Mouse (Mus musculus) spleen, adult 2 months (tissue): Measurements from ENCODE around the gene Med24. TPM values are rescaled to one million over a fixed set of nuclear protein-coding genes. Genes with fewer than 3 reads are reported as not detected.
A peak's percentile ranks its signal among the peaks of the same experiment; 100 is the strongest.

ENCODE experiments used
- DNase-seq, 2 experiments: peaks; one replicate each; pipeline versions ENCODE4 v3.0.0 to v3.0.0-alpha.2; 2012 to 2021; ENCODE audit warnings: low spot score in 2 of 2, low read depth in 1 of 2
- H3K27ac ChIP-seq: fragments of 200-500 bp; 2 replicates; pipeline ENCODE4 v1.5.1; 2012; ENCODE audit warnings: low read length, inconsistent platforms; ENCODE audit not compliant: insufficient read depth
- H3K27me3 ChIP-seq: fragments of 200-500 bp; 2 replicates; pipeline ENCODE4 v1.6.1; 2012; ENCODE audit warnings: mild to moderate bottlenecking, moderate library complexity, low read length, inconsistent platforms; ENCODE audit not compliant: control insufficient read depth, insufficient read depth
- H3K36me3 ChIP-seq: fragments of 200-500 bp; 2 replicates; pipeline ENCODE4 v1.6.1; 2012; ENCODE audit warnings: mild to moderate bottlenecking, low read length, inconsistent platforms; ENCODE audit not compliant: control insufficient read depth, insufficient read depth
- H3K4me1 ChIP-seq: fragments of 200-500 bp; 2 replicates; pipeline ENCODE4 v1.6.1; 2011; ENCODE audit warnings: inconsistent platforms; ENCODE audit not compliant: control insufficient read depth, insufficient read depth, insufficient read length
- H3K4me3 ChIP-seq: fragments of 200-500 bp; 2 replicates; pipeline ENCODE4 v1.5.1; 2011; ENCODE audit warnings: mild to moderate bottlenecking, inconsistent platforms; ENCODE audit not compliant: insufficient read depth, insufficient read length; ENCODE audit errors: extremely low read depth
- CTCF ChIP-seq: fragments of 200-500 bp; IDR thresholded peaks from 2 replicates; pipeline ENCODE4 v1.5.1; 2011; ENCODE audit warnings: mild to moderate bottlenecking, inconsistent platforms; ENCODE audit not compliant: insufficient read depth, insufficient read length, insufficient replicate concordance; ENCODE audit errors: extremely low read depth
- POLR2A ChIP-seq: fragments of 200-500 bp; IDR thresholded peaks from 2 replicates; pipeline ENCODE4 v1.6.1; 2011; ENCODE audit warnings: low read depth, low read length, inconsistent platforms
- WGBS: fragments of 180-500 bp; shearing (Covaris S2); methylation state at CpG from one replicate; pipeline ENCODE4 v1.1.7; 2018; 5-methylcytosine and 5-hydroxymethylcytosine counted together
- polyA plus RNA-seq: library from polyadenylated mRNA; depleted of rRNA; stranded (reverse); fragments of >200 nt; gene quantifications from 2 replicates; pipeline ENCODE4 v1.2.3, GENCODE M21; 2012

Med24 gene
- polyA plus RNA-seq, 1 experiment: 53.6 TPM

GRCm38 (mm10) chr11:98743655-98744345, 14.6 kb upstream of the Med24 start:
- H3K27ac ChIP-seq: no peak overlapping the region

GRCm38 (mm10) chr11:98742397-98743291, 13.4 kb upstream of the Med24 start:
- Histone ChIP-seq H3K4me1 (peaks cover 25% of the 10 kb centered on the region), H3K27me3 (no peaks in the 10 kb centered on the region), H3K27ac (no peak overlapping the region; the same call in 1 of the 2 replicates), H3K4me3 (peak overlapping the region; percentile 76), H3K36me3 (no peaks in the 10 kb centered on the region)
- 12% methylated on average over 21 of the region's 21 CpGs for WGBS
- TF ChIP-seq CTCF (no peak), POLR2A (no peak)
- no peak for DNase-seq

More at GRCm38 (mm10) chr11:98743655-98744345, 14.6 kb upstream of the Med24 start:
- Histone ChIP-seq H3K36me3 (no peaks in the 10 kb centered on the region), H3K4me3 (no peak overlapping the region), H3K4me1 (peaks cover 30% of the 10 kb centered on the region), H3K27me3 (no peaks in the 10 kb centered on the region)
- 71% methylated on average over 9 of the region's 9 CpGs for WGBS
- no peak for TF ChIP-seq CTCF
- TF ChIP-seq POLR2A: no peak
- DNase-seq: no peak

- H3K27me3 ChIP-seq: no peaks in the 10 kb centered on the region
- peaks cover 18% of the 10 kb centered on the region for H3K4me1 ChIP-seq
- H3K4me3 ChIP-seq: peak overlapping the region; percentile 76
- TF ChIP-seq POLR2A: no peak
- TF ChIP-seq CTCF: no peak
- peak; percentile 23 to 75 for DNase-seq
- H3K36me3 ChIP-seq: no peaks in the 10 kb centered on the region
- 1% methylated on average over 78 of the region's 86 CpGs for WGBS
- peak overlapping the region; percentile 71 for H3K27ac ChIP-seq
Observed at GRCm38 (mm10) chr11:98741622-98742396, 12.6 kb upstream of the Med24 start.

- no peaks in the 10 kb centered on the region for H3K36me3 ChIP-seq
- no peak for TF ChIP-seq POLR2A
- no peak for TF ChIP-seq CTCF
- no peaks in the 10 kb centered on the region for H3K27me3 ChIP-seq
- peaks cover 11% of the 10 kb centered on the region for H3K4me1 ChIP-seq
- DNase-seq: no peak
- H3K27ac ChIP-seq: no peak overlapping the region
- 1% methylated on average over 17 of the region's 17 CpGs for WGBS
- peak overlapping the region; percentile 76 for H3K4me3 ChIP-seq
Observed at GRCm38 (mm10) chr11:98741051-98741620, 11.9 kb upstream of the Med24 start.

- TF ChIP-seq CTCF (no peak), POLR2A (no peak)
- Histone ChIP-seq H3K4me3 (peak within 1 kb of the TSS; percentile 76), H3K27me3 (no peaks in the 10 kb centered on the region), H3K36me3 (no peaks in the 10 kb centered on the region), H3K4me1 (peaks cover 6% of the 10 kb centered on the region), H3K27ac (no peak within 1 kb of the TSS)
- 2% methylated on average over 22 of the region's 22 CpGs for WGBS
- DNase-seq: no peak
Observed at GRCm38 (mm10) chr11:98740393-98741050, 11.3 kb upstream of the Med24 start, which contains the start of gene Thra. Thra (plus strand) TSS chr11:98740638.

GRCm38 (mm10) chr11:98740026-98740392, 10.8 kb upstream of the Med24 start:
- 40% methylated on average over 8 of the region's 8 CpGs for WGBS
- Histone ChIP-seq H3K27ac (no peak overlapping the region), H3K27me3 (no peaks in the 10 kb centered on the region), H3K36me3 (no peaks in the 10 kb centered on the region), H3K4me1 (peaks cover 6% of the 10 kb centered on the region), H3K4me3 (no peak overlapping the region)
- no peak for TF ChIP-seq POLR2A
- TF ChIP-seq CTCF: no peak
- DNase-seq: no peak
